Mouse (Mus musculus) myocyte (in vitro differentiated cells): ENCODE results near the gene Pou3f1. TPM values are rescaled to one million over a fixed set of nuclear protein-coding genes. Genes with fewer than 3 reads are reported as not detected.

Experiments used
- H3K27me3 ChIP-seq: one replicate; pipeline ENCODE4 v1.6.1; 2011; ENCODE audit not compliant: control insufficient read depth, insufficient read depth, insufficient read length
- H3K36me3 ChIP-seq: one replicate; pipeline ENCODE4 v1.6.1; 2011; ENCODE audit not compliant: control insufficient read depth, insufficient read depth
- H3K4me2 ChIP-seq: one replicate; pipeline ENCODE4 v1.6.1; 2011; ENCODE audit warnings: low read depth, control low read depth
- H3K4me3 ChIP-seq: one replicate; pipeline ENCODE4 v1.5.1; 2011; ENCODE audit warnings: mild to moderate bottlenecking, control low read depth, moderate library complexity
- H3K79me2 ChIP-seq: one replicate; pipeline ENCODE4 v1.6.1; 2011; ENCODE audit not compliant: control insufficient read depth, insufficient read depth
- H3ac ChIP-seq: one replicate; pipeline ENCODE4 v1.6.1; 2011; ENCODE audit not compliant: control insufficient read depth, insufficient read length
- CEBPB ChIP-seq: IDR thresholded peaks from 2 replicates; pipeline ENCODE4 v1.6.1; 2011; ENCODE audit warnings: mild to moderate bottlenecking, moderate library complexity; ENCODE audit not compliant: poor library complexity, insufficient read depth, severe bottlenecking
- E2F4 ChIP-seq: IDR thresholded peaks from one replicate; pipeline ENCODE4 v1.6.1; 2011; ENCODE audit warnings: mild to moderate bottlenecking, control low read depth, moderate library complexity; ENCODE audit not compliant: insufficient read depth
- MAX ChIP-seq: IDR thresholded peaks from one replicate; pipeline ENCODE4 v1.6.1; 2011; ENCODE audit warnings: low read depth, mild to moderate bottlenecking, control low read depth
- MYOD1 ChIP-seq, 3 experiments: IDR thresholded peaks; one replicate each; pipeline ENCODE4 v1.6.1; 2011; ENCODE audit warnings: control low read depth in 2 of 3, low read depth in 2 of 3, mild to moderate bottlenecking in 2 of 3, moderate library complexity in 1 of 3; ENCODE audit not compliant: insufficient read length in 2 of 3, control insufficient read depth in 1 of 3
- MYOG ChIP-seq, 3 experiments: IDR thresholded peaks; one replicate each; pipeline ENCODE4 v1.6.1; 2011; ENCODE audit warnings: control low read depth in 2 of 3, low read depth in 2 of 3, mild to moderate bottlenecking in 2 of 3; ENCODE audit not compliant: insufficient read length in 2 of 3, control insufficient read depth in 1 of 3, insufficient read depth in 1 of 3
- POLR2A ChIP-seq: IDR thresholded peaks from one replicate; pipeline ENCODE4 v1.6.1; 2011; ENCODE audit warnings: low read depth, mild to moderate bottlenecking, control low read depth, moderate library complexity; ENCODE audit not compliant: insufficient read length
- POLR2AphosphoS2 ChIP-seq: IDR thresholded peaks from one replicate; pipeline ENCODE4 v1.6.1; 2011; ENCODE audit warnings: low read depth, control low read depth; ENCODE audit not compliant: insufficient read length
- REST ChIP-seq: IDR thresholded peaks from one replicate; pipeline ENCODE4 v1.6.1; 2011; ENCODE audit warnings: mild to moderate bottlenecking, control low read depth, moderate library complexity; ENCODE audit not compliant: insufficient read depth, insufficient read length
- SRF ChIP-seq: IDR thresholded peaks from one replicate; pipeline ENCODE4 v1.6.1; 2011; ENCODE audit warnings: low read depth; ENCODE audit not compliant: control insufficient read depth, insufficient read length
- TCF12 ChIP-seq: IDR thresholded peaks from one replicate; pipeline ENCODE4 v1.6.1; 2011; ENCODE audit warnings: mild to moderate bottlenecking, control low read depth; ENCODE audit not compliant: poor library complexity, insufficient read depth, severe bottlenecking
- TCF3 ChIP-seq: IDR thresholded peaks from one replicate; pipeline ENCODE4 v1.6.1; 2011; ENCODE audit warnings: low read depth, control low read depth; ENCODE audit not compliant: insufficient read length
- USF1 ChIP-seq: IDR thresholded peaks from one replicate; pipeline ENCODE4 v1.6.1; 2011; ENCODE audit warnings: low read depth, mild to moderate bottlenecking, control low read depth, moderate library complexity
- polyA plus RNA-seq: library from polyadenylated mRNA; unstranded; fragments of >200 nt; fragmentation: generic; extraction: Trizol; gene quantifications from one replicate; pipeline ENCODE4 v1.2.1, GENCODE M21; 2012; ENCODE audit warnings: missing spikeins

Pou3f1 gene
- polyA plus RNA-seq: 0.01 TPM

DNA sequence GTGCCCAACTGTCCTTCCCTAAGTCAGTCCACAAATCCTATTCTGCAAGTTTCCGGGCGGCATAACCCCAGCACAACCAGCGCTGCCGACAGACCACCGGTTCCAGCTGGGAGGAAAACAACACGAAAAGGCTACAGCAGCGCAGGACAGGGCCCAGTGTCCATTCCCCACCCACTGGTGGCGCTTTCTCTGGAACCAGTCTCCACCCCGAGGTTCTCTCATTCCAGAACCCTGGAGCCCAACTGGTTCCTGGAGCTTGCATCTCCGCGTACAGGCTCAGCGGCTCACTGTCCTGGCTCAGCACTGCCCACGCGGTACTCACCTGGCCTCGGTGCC lies at the start of gene Pou3f1:
Gene Pou3f1, plus strand, starts transcription at position 290 of the 336 bp plus-strand sequence.
- Histone ChIP-seq H3ac (peak within 1 kb of the TSS; percentile 12), H3K79me2 (no peaks in the 10 kb centered on the region), H3K4me2 (peak within 1 kb of the TSS; percentile 72), H3K36me3 (no peaks in the 10 kb centered on the region), H3K4me3 (no peak within 1 kb of the TSS), H3K27me3 (peaks cover 80% of the 10 kb centered on the region)
- no peak for TF ChIP-seq MYOD1 (IDR thresholded peaks at IDR 0.05; ENCODE audit: control insufficient read depth in 1 of 3, insufficient read length in 2 of 3, low read depth in 2 of 3)

DNA sequence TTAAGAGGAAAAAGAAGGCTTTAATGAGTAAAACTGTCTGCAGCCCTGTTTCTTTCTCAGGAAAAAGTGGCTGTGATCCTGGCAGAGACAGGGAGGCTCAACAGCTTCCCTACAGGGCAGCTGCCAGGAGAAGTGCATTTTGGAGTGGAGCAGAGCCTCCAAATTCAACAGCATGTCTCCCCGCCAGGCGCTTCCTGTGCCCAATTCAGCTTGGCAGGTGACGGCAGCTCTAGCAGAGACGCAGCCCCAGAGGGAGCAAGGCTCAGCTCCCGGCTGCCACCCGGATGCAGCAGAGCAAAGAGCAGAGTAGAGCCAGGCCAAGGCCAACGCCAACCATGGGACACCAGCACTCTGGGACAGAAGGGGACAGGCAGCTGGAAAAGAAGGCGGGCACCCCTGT lies 49.4 kb upstream of the Pou3f1 start:
- Histone ChIP-seq H3K27me3 (peaks cover 56% of the 10 kb centered on the region), H3ac (no peak overlapping the region), H3K79me2 (no peaks in the 10 kb centered on the region), H3K4me2 (no peak overlapping the region), H3K36me3 (no peaks in the 10 kb centered on the region), H3K4me3 (no peak overlapping the region)
- TF ChIP-seq E2F4 (no peak), MAX (no peak), SRF (no peak), MYOD1 (IDR thresholded peaks at IDR 0.05; ENCODE audit: control insufficient read depth in 1 of 3, insufficient read length in 2 of 3, low read depth in 2 of 3) (no peak), POLR2A (no peak), REST (no peak), MYOG (IDR thresholded peaks at IDR 0.05; ENCODE audit: control insufficient read depth in 1 of 3, insufficient read depth in 1 of 3, insufficient read length in 2 of 3, low read depth in 2 of 3) (no peak)

DNA sequence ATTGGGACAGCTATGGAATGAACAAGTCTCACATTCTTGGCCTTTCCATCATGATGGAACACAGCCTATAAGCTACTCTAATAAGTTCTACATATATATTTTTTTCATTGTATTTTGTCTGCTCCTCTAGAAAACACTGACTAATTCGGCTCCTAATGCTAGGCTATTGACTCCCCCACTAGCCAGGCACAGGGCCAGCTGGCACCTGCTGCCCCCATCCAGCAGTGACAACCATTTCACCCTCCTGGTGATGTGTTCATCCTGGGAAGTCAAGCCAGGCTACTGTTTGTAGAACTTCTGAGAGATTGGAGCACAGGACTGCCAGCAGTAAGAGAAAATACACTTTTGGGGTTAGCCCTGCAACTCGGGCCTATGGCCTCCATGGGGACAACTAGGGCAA lies 46.5 kb upstream of the Pou3f1 start:
- no peaks in the 10 kb centered on the region for H3K79me2 ChIP-seq
- H3K27me3 ChIP-seq: peaks cover 42% of the 10 kb centered on the region
- no peak overlapping the region for H3K4me3 ChIP-seq
- no peak overlapping the region for H3K4me2 ChIP-seq
- TF ChIP-seq MYOG (IDR thresholded peaks at IDR 0.05; ENCODE audit: control insufficient read depth in 1 of 3, insufficient read depth in 1 of 3, insufficient read length in 2 of 3, low read depth in 2 of 3) (no peak), USF1 (no peak), TCF3 (no peak), E2F4 (no peak), POLR2A (no peak), SRF (no peak), MYOD1 (IDR thresholded peaks at IDR 0.05; ENCODE audit: control insufficient read depth in 1 of 3, insufficient read length in 2 of 3, low read depth in 2 of 3) (no peak), CEBPB (no peak), MAX (no peak), POLR2AphosphoS2 (no peak)
- no peaks in the 10 kb centered on the region for H3K36me3 ChIP-seq
- H3ac ChIP-seq: no peak overlapping the region

GRCm38 (mm10) chr4:124610703-124611102 lies 45.9 kb upstream of the Pou3f1 start, which contains the start of gene 3100002H09Rik:
TSS of gene 3100002H09Rik (minus strand) at chr4:124610803.
- Histone ChIP-seq H3K36me3 (no peaks in the 10 kb centered on the region), H3K4me3 (no peak within 1 kb of the TSS), H3K4me2 (no peak within 1 kb of the TSS), H3K27me3 (peaks cover 41% of the 10 kb centered on the region), H3K79me2 (no peaks in the 10 kb centered on the region), H3ac (no peak within 1 kb of the TSS)
- TF ChIP-seq USF1 (no peak), REST (no peak), CEBPB (no peak), E2F4 (no peak), MYOG (IDR thresholded peaks at IDR 0.05; ENCODE audit: control insufficient read depth in 1 of 3, insufficient read depth in 1 of 3, insufficient read length in 2 of 3, low read depth in 2 of 3) (no peak), MAX (no peak), TCF3 (no peak)

GRCm38 (mm10) chr4:124611768-124612167 lies 44.8 kb upstream of the Pou3f1 start:
- Histone ChIP-seq H3K36me3 (no peaks in the 10 kb centered on the region), H3K4me2 (no peak overlapping the region), H3ac (no peak overlapping the region), H3K27me3 (peaks cover 33% of the 10 kb centered on the region), H3K79me2 (no peaks in the 10 kb centered on the region), H3K4me3 (no peak overlapping the region)
- TF ChIP-seq CEBPB: no peak
- no peak for TF ChIP-seq REST
- no peak for TF ChIP-seq TCF12
- TF ChIP-seq MYOG (IDR thresholded peaks at IDR 0.05; ENCODE audit: control insufficient read depth in 1 of 3, insufficient read depth in 1 of 3, insufficient read length in 2 of 3, low read depth in 2 of 3): no peak
- no peak for TF ChIP-seq USF1
- TF ChIP-seq SRF: no peak

DNA sequence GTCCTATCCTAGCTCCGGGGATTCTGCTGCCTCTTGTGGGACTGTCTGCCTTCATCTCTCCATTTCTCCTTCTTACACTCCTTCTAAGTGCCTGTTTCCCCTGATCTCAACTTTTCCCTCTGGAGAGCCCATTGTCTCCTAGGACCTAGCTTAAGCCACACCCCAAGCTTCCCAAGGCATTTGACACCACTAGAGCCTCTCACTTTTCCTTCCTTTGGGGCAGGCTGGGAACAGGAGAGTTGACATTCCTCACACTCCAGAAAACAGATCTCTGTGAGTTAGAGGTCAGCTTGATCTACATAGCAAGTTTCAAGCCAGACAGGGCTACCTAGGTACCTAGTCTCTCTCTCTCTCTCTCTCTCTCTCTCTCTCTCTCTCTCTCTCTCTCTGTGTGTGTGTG lies 42.4 kb upstream of the Pou3f1 start:
- H3K79me2 ChIP-seq: no peaks in the 10 kb centered on the region
- H3K4me3 ChIP-seq: no peak overlapping the region
- H3K27me3 ChIP-seq: peaks cover 37% of the 10 kb centered on the region
- no peak overlapping the region for H3ac ChIP-seq
- H3K36me3 ChIP-seq: no peaks in the 10 kb centered on the region
- TF ChIP-seq MYOG (IDR thresholded peaks at IDR 0.05; ENCODE audit: control insufficient read depth in 1 of 3, insufficient read depth in 1 of 3, insufficient read length in 2 of 3, low read depth in 2 of 3) (no peak), TCF3 (no peak), REST (no peak), POLR2AphosphoS2 (no peak), POLR2A (no peak), TCF12 (no peak), CEBPB (no peak), E2F4 (no peak), SRF (no peak), MAX (no peak)
- no peak overlapping the region for H3K4me2 ChIP-seq
